Mouse (Mus musculus) cortical plate, adult 2 months (tissue): Measurements from ENCODE around the gene Mical2.

Experiments used
- CTCF ChIP-seq: fragments of 200-500 bp; IDR thresholded peaks from 2 replicates; pipeline ENCODE4 v1.5.1; 2011; ENCODE audit warnings: mild to moderate bottlenecking, control low read depth, low read length; ENCODE audit not compliant: insufficient read depth; ENCODE audit errors: extremely low read depth
- POLR2A ChIP-seq: fragments of 200-500 bp; IDR thresholded peaks from 2 replicates; pipeline ENCODE4 v1.6.1; 2011; ENCODE audit warnings: mild to moderate bottlenecking, low read length, control low read depth; ENCODE audit not compliant: insufficient read depth; ENCODE audit errors: extremely low read depth

DNA sequence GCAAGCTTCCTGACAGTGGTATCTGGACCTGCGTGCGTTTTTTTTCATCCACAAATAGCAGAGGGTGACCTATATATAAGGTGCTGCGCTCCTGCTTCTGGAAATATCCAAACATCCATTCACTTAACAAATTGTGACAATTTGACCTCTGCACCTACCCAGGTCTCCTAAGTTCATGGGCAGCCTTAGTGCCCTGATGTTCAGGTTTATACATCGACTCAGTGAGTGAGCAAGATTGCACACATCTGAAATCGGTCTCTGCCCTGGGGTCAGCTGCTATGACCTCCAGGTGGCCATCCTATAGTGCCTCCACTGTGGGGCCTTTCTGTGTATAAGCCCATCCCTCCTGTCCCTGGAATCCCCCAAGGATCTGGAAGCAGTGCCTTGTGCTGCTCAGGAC lies 32.9 kb upstream of the Mical2 start:
- TF ChIP-seq CTCF (no peak), POLR2A (no peak)
